Mouse (Mus musculus) heart, postnatal 0 days (tissue): ENCODE measurements around the gene Lrrc14b. TPM values are rescaled to one million over a fixed set of nuclear protein-coding genes. Genes with fewer than 3 reads are reported as not detected.

Source experiments
- ATAC-seq: fragments of 200-750 bp; cut with Nextera tagmentation; 2 replicates; pipeline ENCODE4 v1.8.0; 2017; ENCODE audit warnings: low read depth, moderate number of reproducible peaks, moderate library complexity; ENCODE audit not compliant: insufficient read depth
- DNase-seq: peaks from one replicate; pipeline ENCODE4 v3.0.0-alpha.2; 2016; ENCODE audit warnings: low spot score
- H3K27ac ChIP-seq: fragments of 300-500 bp; sonication (generic); 2 replicates; pipeline ENCODE4 v1.5.1; 2014; ENCODE audit warnings: low read depth, mild to moderate bottlenecking
- H3K27me3 ChIP-seq: fragments of 300-500 bp; sonication (generic); 2 replicates; pipeline ENCODE4 v1.6.1; 2014; ENCODE audit warnings: low read length, mixed read lengths; ENCODE audit not compliant: control insufficient read depth, insufficient read depth
- H3K36me3 ChIP-seq: fragments of 300-500 bp; sonication (generic); replicated peaks from 2 replicates; pipeline ENCODE4 v1.6.1; 2014; ENCODE audit warnings: low read length, mixed read lengths; ENCODE audit not compliant: control insufficient read depth, insufficient read depth
- H3K4me1 ChIP-seq: fragments of 300-500 bp; sonication (generic); 2 replicates; pipeline ENCODE4 v1.6.1; 2014; ENCODE audit warnings: antibody characterized with exemption; ENCODE audit not compliant: control insufficient read depth, insufficient read depth
- H3K4me2 ChIP-seq: fragments of 300-500 bp; sonication (generic); 2 replicates; pipeline ENCODE4 v1.6.1; 2014; ENCODE audit warnings: low read depth, mild to moderate bottlenecking, low read length, moderate library complexity
- H3K4me3 ChIP-seq: fragments of 300-500 bp; sonication (generic); 2 replicates; pipeline ENCODE4 v1.5.1; 2014; ENCODE audit warnings: low read depth, low read length
- H3K9ac ChIP-seq: fragments of 300-500 bp; sonication (generic); replicated peaks from 2 replicates; pipeline ENCODE4 v1.6.1; 2014; ENCODE audit warnings: low read depth, low read length, mixed read lengths
- H3K9me3 ChIP-seq: fragments of 300-500 bp; sonication (generic); replicated peaks from 2 replicates; pipeline ENCODE4 v1.6.1; 2016; ENCODE audit warnings: low read length; ENCODE audit not compliant: control insufficient read depth
- CTCF ChIP-seq: IDR thresholded peaks from 2 replicates; pipeline ENCODE4 v1.5.1; 2016; ENCODE audit warnings: antibody characterized with exemption, control low read depth, low read depth
- EP300 ChIP-seq: IDR thresholded peaks from 2 replicates; pipeline ENCODE4 v1.6.1; 2016; ENCODE audit warnings: antibody characterized with exemption, low read depth
- WGBS: fragments of 180-500 bp; shearing (Covaris S2); extraction: QIAGEN DNeasy Blood & Tissue Kit; methylation state at CpG from one replicate; pipeline ENCODE4 v1.1.7; 2014; 5-methylcytosine and 5-hydroxymethylcytosine counted together
- polyA plus RNA-seq: library from polyadenylated mRNA; unstranded; fragments of >200 nt; fragmentation: Nextera tagmentation; extraction: Ambion mirVana; gene quantifications from 2 replicates; pipeline ENCODE4 v1.2.1, GENCODE M21; 2015
- total RNA-seq: library from RNA; depleted of rRNA; stranded (reverse); fragments of >200 nt; gene quantifications from 2 replicates; pipeline ENCODE4 v1.2.3, GENCODE M21; 2014; ENCODE audit warnings: low replicate concordance

The Lrrc14b gene
- total and polyA plus RNA-seq, 2 experiments from 2014 or later, result 25.2 to 25.5 TPM

DNA sequence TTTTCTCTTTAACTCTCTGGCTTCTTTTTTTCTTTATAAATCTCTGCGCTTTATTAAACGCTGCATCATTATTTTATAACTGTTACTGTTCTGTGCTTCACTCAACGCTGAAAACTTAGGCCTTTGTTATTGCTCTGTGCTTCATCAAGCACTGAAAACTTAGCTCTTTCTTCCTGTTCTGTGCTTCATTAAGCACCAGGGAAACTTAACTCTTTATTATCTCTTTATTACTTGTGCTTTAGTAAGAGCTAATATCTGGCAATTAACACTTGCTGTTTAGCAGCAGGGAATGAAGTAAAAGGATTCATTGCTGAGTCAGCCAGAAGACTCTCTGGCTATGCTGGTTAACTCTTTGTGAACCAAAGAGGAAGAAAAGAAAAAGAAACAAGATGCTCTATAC lies 18.5 kb upstream of the Lrrc14b start:
- H3K4me1 ChIP-seq, result no peaks in the 10 kb centered on the region
- H3K9ac ChIP-seq, result no peak overlapping the region
- H3K4me3 ChIP-seq, result no peak overlapping the region
- no peak for ATAC-seq
- no peak for TF ChIP-seq EP300
- TF ChIP-seq CTCF, result no peak
- no peaks in the 10 kb centered on the region for H3K36me3 ChIP-seq
- no peaks in the 10 kb centered on the region for H3K9me3 ChIP-seq
- no peaks in the 10 kb centered on the region for H3K27me3 ChIP-seq
- H3K27ac ChIP-seq, result no peak overlapping the region
- no peak overlapping the region for H3K4me2 ChIP-seq
- WGBS, result 69% methylated on average over 3 of the region's 3 CpGs
- no peak for DNase-seq

DNA sequence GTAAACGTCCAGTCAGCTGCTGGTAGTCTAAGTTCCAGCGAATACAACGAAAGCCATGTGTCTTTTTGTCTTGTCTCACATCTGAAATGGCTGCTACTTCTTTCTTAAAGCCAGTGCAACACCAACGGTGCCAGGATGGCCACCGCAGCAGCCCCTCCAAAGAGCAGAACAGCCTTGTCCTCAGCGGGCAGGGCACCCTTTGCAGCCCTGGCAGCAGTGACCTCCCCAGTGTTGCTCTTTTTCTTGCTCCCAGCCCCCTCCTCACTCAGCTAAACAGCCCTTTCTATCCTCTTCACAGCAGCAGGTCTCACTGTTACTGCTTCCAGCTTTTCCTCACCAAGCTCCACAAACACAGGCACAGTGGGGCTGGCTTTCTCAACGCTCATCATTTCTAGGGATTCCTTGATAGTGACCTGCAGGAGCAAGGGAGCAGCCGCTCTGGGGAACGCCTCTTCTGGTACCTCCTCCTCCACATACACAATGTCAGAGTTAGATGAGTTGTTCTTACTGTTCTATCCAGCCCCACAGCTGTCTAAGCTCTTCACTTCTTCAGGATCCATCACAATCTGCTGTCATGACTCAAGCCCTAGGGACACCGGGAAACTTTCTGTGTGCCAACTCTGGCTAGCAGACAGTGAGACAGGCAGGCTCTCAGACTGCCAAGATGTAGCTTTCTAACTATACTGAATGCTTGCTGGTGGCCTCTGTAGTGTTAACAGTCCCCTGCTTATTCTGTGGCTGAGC lies 17.9 kb upstream of the Lrrc14b start:
- ATAC-seq (no peak), DNase-seq (no peak)
- Histone ChIP-seq H3K4me2 (no peak overlapping the region), H3K9me3 (no peaks in the 10 kb centered on the region), H3K4me1 (no peaks in the 10 kb centered on the region), H3K27me3 (no peaks in the 10 kb centered on the region), H3K27ac (no peak overlapping the region), H3K9ac (no peak overlapping the region), H3K4me3 (no peak overlapping the region), H3K36me3 (no peaks in the 10 kb centered on the region)
- TF ChIP-seq CTCF (no peak), EP300 (no peak)
- WGBS, result 60% methylated on average over 10 of the region's 10 CpGs

DNA sequence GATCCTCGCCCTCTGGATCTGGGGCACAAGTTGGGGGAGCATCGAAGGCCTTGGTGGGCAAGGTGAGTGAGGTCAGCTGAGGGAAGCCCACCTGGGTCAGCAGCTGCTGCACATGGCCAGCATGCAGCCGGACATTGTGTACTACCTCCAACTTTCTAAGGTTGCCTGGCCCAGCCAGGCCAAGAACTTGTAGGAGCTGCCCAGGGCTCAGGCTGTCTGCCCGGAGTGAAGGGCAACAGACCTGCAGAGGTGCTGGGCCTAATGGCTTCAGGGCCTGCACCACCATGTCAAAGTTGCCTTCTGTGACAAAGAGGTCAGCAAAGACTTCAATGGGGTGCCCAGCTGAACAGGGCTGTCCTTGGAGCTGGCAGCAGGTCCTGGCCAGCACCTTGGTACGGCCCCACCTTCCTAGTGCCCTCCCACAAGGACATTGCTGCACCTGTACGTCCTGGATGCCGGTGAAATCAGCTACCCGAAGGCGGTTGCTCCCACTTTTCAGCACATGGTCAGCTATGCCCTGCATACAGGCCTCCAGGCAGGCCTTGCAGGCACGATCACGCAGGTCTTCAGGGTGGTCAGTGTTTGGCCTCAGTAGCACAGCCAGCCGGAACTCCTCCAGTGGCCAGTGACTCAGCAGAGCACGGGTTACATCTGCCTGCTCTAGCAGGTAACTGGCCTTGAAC lies 488 bp downstream of the Lrrc14b start:
- DNase-seq, result peak; percentile 9
- peak overlapping the region; percentile 45 for H3K9ac ChIP-seq
- H3K27me3 ChIP-seq, result no peaks in the 10 kb centered on the region
- peak overlapping the region; percentile 66 for H3K4me2 ChIP-seq
- H3K4me1 ChIP-seq, result peaks cover 11% of the 10 kb centered on the region; the same call in 1 of the 2 replicates
- 50% methylated on average over 13 of the region's 13 CpGs for WGBS
- peak; percentile 57 for ATAC-seq
- H3K27ac ChIP-seq, result peak overlapping the region; percentile 92
- H3K36me3 ChIP-seq, result peaks cover 36% of the 10 kb centered on the region
- peak overlapping the region; percentile 42 for H3K4me3 ChIP-seq
- TF ChIP-seq CTCF, result no peak
- no peak for TF ChIP-seq EP300
- H3K9me3 ChIP-seq, result no peaks in the 10 kb centered on the region

DNA sequence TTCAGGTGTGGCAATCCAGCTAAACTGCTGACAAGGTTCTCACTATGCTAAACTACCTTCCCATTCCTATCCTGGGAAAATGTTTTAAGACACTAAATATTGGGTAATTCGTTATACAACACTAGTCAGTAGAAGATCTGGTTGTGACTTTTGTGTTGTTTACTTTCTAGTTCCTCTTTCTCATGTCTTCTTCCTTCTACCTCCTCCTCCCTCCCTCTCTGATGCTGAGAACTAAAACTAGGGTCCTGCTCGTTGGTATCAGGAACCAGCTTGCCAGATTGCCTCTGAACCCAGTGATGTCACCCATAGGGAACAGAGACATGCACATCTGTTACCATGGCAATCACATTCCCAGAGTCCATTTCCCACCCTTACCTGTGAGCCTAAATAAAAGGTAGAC lies 1.6 kb downstream of the Lrrc14b start:
- H3K27me3 ChIP-seq, result no peaks in the 10 kb centered on the region
- 57% methylated on average over 2 of the region's 2 CpGs for WGBS
- TF ChIP-seq CTCF, result no peak
- no peak for TF ChIP-seq EP300
- H3K4me3 ChIP-seq, result peak overlapping the region; percentile 42; the same call in 1 of the 2 replicates
- H3K4me2 ChIP-seq, result peak overlapping the region; percentile 66
- DNase-seq, result no peak
- H3K4me1 ChIP-seq, result peaks cover 11% of the 10 kb centered on the region; the same call in 1 of the 2 replicates
- H3K36me3 ChIP-seq, result peaks cover 44% of the 10 kb centered on the region
- no peak overlapping the region for H3K27ac ChIP-seq
- H3K9ac ChIP-seq, result no peak overlapping the region
- H3K9me3 ChIP-seq, result no peaks in the 10 kb centered on the region
- ATAC-seq, result no peak

DNA sequence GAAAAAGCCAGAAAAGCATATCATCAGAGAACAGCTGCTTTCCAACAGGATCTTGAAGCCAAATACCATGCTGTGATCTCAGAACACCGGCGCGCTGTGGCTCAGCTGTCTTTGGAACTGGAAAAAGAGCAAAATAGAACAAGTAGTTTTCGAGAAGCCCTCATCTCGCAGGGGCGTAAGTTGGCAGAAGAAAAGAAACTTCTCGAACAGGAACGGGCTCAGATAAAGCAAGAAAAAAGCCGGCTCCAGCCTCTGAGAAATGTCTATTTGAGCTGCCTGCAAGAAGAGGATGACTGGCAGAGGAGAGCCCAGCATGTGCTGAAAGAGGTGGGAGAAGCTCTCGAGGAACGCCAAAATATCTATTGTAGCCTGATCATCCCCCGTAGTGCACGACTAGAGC lies 7.3 kb downstream of the Lrrc14b start:
- DNase-seq (no peak), ATAC-seq (no peak)
- Histone ChIP-seq H3K4me3 (no peak overlapping the region), H3K36me3 (peaks cover 75% of the 10 kb centered on the region), H3K27ac (no peak overlapping the region), H3K4me2 (no peak overlapping the region), H3K9me3 (no peaks in the 10 kb centered on the region), H3K9ac (no peak overlapping the region), H3K4me1 (no peaks in the 10 kb centered on the region), H3K27me3 (no peaks in the 10 kb centered on the region)
- no peak for TF ChIP-seq CTCF
- no peak for TF ChIP-seq EP300
- 93% methylated on average over 13 of the region's 13 CpGs for WGBS
